Mouse (Mus musculus) bone marrow, adult 2 months (tissue): ENCODE measurements around the gene Paf1. TPM values are rescaled to one million over a fixed set of nuclear protein-coding genes. Genes with fewer than 3 reads are reported as not detected.

Experiments
- H3K27ac ChIP-seq: fragments of 200-500 bp; 2 replicates; pipeline ENCODE4 v1.5.1; 2012; ENCODE audit warnings: low read depth, mild to moderate bottlenecking, control low read depth, inconsistent platforms, low read length; ENCODE audit not compliant: control insufficient read depth, poor library complexity, insufficient read depth
- H3K4me1 ChIP-seq: fragments of 200-500 bp; 2 replicates; pipeline ENCODE4 v1.6.1; 2011; ENCODE audit warnings: low read length; ENCODE audit not compliant: control insufficient read depth, insufficient read depth
- H3K4me3 ChIP-seq: fragments of 200-500 bp; replicated peaks from 2 replicates; pipeline ENCODE3; 2011; ENCODE audit warnings: mild to moderate bottlenecking, low read depth, low read length, control low read depth; ENCODE audit not compliant: control insufficient read depth
- CTCF ChIP-seq: fragments of 200-500 bp; IDR thresholded peaks from 2 replicates; pipeline ENCODE4 v1.5.1; 2011; ENCODE audit warnings: low read length, control low read depth; ENCODE audit not compliant: control insufficient read depth, insufficient read depth
- POLR2A ChIP-seq: fragments of 200-500 bp; IDR thresholded peaks from 2 replicates; pipeline ENCODE4 v1.6.1; 2011; ENCODE audit warnings: low read depth, mild to moderate bottlenecking, control low read depth, low read length, borderline replicate concordance; ENCODE audit not compliant: control insufficient read depth
- WGBS: fragments of 180-500 bp; shearing (Covaris S2); methylation state at CpG from one replicate; pipeline ENCODE4 v1.1.7; 2018; 5-methylcytosine and 5-hydroxymethylcytosine counted together
- polyA plus RNA-seq: library from polyadenylated mRNA; stranded (reverse); fragments of >200 nt; gene quantifications from 2 replicates; pipeline ENCODE4 v1.2.4, GENCODE M21; 2011; ENCODE audit warnings: low replicate concordance; ENCODE audit not compliant: missing spikeins, insufficient read depth, insufficient read length

Paf1 gene
- polyA plus RNA-seq, 1 experiment, result 209 TPM

GRCm38 (mm10) chr7:28418096-28418670 is 25.4 kb downstream of the Paf1 start:
- no peaks in the 10 kb centered on the region; the same call in 1 of the 2 replicates for H3K4me1 ChIP-seq
- 88% methylated on average over 8 of the region's 8 CpGs for WGBS
- TF ChIP-seq CTCF (no peak), POLR2A (no peak)

GRCm38 (mm10) chr7:28419416-28419815 is 26.7 kb downstream of the Paf1 start:
- Histone ChIP-seq H3K4me1 (no peaks in the 10 kb centered on the region; the same call in 1 of the 2 replicates), H3K27ac (no peak overlapping the region), H3K4me3 (no peak overlapping the region)
- TF ChIP-seq POLR2A (no peak), CTCF (no peak)
- WGBS, result 92% methylated on average over 2 of the region's 2 CpGs

More at GRCm38 (mm10) chr7:28418096-28418670, 25.4 kb downstream of the Paf1 start:
- no peak overlapping the region for H3K4me3 ChIP-seq
- no peak overlapping the region for H3K27ac ChIP-seq

DNA sequence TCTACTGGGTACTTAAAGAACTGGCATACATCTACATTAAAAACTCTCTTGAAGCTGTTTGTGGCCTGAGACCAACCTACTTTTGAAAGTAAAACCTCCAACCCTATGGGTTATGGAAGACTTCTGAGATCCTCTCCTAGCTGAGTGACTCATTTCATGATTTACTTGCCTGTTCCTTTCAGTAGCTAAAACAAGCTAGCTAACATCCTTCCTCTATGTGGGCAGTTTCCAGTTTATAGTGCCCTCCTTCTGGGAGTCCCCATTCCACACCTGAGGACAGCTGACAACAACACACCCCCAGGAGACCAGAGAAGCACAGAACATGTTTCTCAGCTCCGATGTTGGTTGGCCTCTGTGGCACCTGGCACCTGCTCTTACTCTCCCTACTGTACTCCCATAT is 30.3 kb downstream of the Paf1 start:
- TF ChIP-seq CTCF (no peak), POLR2A (no peak)
- Histone ChIP-seq H3K27ac (no peak overlapping the region), H3K4me3 (no peak overlapping the region), H3K4me1 (no peaks in the 10 kb centered on the region; the same call in 1 of the 2 replicates)
- WGBS, result 83% methylated on average over 1 of the region's 1 CpGs

- Histone ChIP-seq H3K4me3 (no peak overlapping the region), H3K27ac (no peak overlapping the region), H3K4me1 (peaks cover 2% of the 10 kb centered on the region; the same call in 1 of the 2 replicates)
- TF ChIP-seq CTCF (no peak), POLR2A (no peak)
Observed at GRCm38 (mm10) chr7:28427738-28428137, 35.0 kb downstream of the Paf1 start.

- TF ChIP-seq CTCF (no peak), POLR2A (no peak)
- no peak overlapping the region for H3K27ac ChIP-seq
- 16% methylated on average over 1 of the region's 1 CpGs for WGBS
- H3K4me1 ChIP-seq, result peaks cover 5% of the 10 kb centered on the region; the same call in 1 of the 2 replicates
- H3K4me3 ChIP-seq, result no peak overlapping the region
Observed at GRCm38 (mm10) chr7:28430512-28430911, 37.8 kb downstream of the Paf1 start.

GRCm38 (mm10) chr7:28432252-28432651 is 39.5 kb downstream of the Paf1 start:
- peaks cover 5% of the 10 kb centered on the region; the same call in 1 of the 2 replicates for H3K4me1 ChIP-seq
- H3K27ac ChIP-seq, result no peak overlapping the region
- H3K4me3 ChIP-seq, result no peak overlapping the region
- 79% methylated on average over 2 of the region's 2 CpGs for WGBS
- no peak for TF ChIP-seq CTCF
- TF ChIP-seq POLR2A, result no peak

- 13% methylated on average over 68 of the region's 70 CpGs for WGBS
- peak overlapping the region; percentile 58 for H3K4me3 ChIP-seq
- TF ChIP-seq POLR2A, result no peak
- no peak for TF ChIP-seq CTCF
- peak overlapping the region; percentile 37; the same call in 1 of the 2 replicates for H3K27ac ChIP-seq
- peaks cover 3% of the 10 kb centered on the region; the same call in 1 of the 2 replicates for H3K4me1 ChIP-seq
Observed at GRCm38 (mm10) chr7:28435660-28436259, 43.0 kb downstream of the Paf1 start.

DNA sequence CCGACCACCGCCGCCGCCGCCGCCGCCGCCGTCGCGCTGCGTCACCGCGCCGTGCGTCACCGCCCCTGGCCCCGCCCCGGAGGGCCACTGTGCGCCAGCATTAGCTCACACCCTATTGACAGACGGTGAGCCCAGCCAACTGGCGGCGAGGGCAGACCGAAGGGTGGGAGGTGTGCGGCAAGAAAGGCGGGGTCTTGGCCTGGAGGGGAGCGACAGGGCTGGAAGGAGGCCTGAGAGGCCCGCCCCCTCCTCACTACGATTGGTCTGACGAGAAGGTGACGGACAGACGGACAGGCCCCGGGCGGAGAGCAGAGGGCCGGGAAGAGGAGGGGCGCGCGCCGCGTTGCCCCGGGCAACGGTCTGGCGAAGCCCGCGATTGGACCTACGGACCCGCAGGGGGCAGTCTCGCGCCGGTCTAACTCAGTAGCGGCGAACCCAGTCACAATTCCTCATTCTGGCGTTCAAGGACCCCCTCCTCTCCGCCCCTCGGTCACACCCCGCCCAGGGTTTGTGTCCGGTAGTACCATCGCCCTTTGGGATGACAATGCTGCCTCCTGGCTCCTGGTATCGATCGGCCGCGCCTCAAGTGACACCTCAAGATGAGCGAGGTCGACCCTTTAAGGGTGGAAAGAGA is 43.6 kb downstream of the Paf1 start:
- under 1% methylated on average over 62 of the region's 64 CpGs for WGBS
- H3K27ac ChIP-seq, result peak overlapping the region; percentile 76
- H3K4me1 ChIP-seq, result peaks cover 3% of the 10 kb centered on the region; the same call in 1 of the 2 replicates

More for the DNA sequence above, 43.6 kb downstream of the Paf1 start:
- peak; percentile 75 for TF ChIP-seq CTCF
- peak; percentile 71; the same call in 1 of the 2 replicates for TF ChIP-seq POLR2A
- H3K4me3 ChIP-seq, result peak overlapping the region; percentile 78
